In the genomic region with DNA sequence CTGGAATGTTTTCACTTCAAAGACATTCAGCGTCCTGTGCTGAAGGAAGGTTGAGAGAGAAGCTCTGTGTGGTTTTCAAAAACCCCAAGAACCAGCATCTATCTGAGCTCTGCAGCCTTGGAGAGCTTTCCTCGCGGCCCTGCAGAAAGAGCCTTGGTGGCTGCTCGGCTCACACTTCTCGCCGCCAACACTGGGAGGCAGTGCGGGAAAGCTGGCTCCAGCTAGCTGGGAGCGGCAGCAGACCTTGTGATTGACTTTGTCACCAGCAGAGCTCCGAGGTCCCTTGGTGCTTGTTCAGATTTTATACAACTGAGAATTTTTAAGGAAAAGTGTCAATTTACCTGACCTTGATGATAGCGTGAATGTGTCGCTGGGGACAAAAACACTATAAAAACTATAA, we compare ENCODE assay signal across 7 mouse cellular contexts.
DNase-seq lines count a peak whose midpoint lies in the region; ATAC-seq and TF ChIP-seq lines count a peak whose summit lies in the region.

No protein-coding gene starts in this region.

- H3K9ac ChIP-seq in forebrain, embryonic 13.5 days: no peak overlapping the region

- H3K36me3 ChIP-seq in forebrain, embryonic 13.5 days (ENCODE audit: poor library complexity, severe bottlenecking): no peaks in the 10 kb centered on the region
- H3K36me3 ChIP-seq in myocyte (ENCODE audit: control insufficient read depth, insufficient read depth): no peaks in the 10 kb centered on the region

- no peak overlapping the region for H3K4me3 ChIP-seq in forebrain, embryonic 13.5 days
- no peak overlapping the region for H3K4me3 ChIP-seq in myocyte

- no peaks in the 10 kb centered on the region for H3K79me2 ChIP-seq in myocyte (ENCODE audit: control insufficient read depth, insufficient read depth)

- peaks cover 46% of the 10 kb centered on the region for H3K27me3 ChIP-seq in forebrain, embryonic 13.5 days
- H3K27me3 ChIP-seq in myocyte (ENCODE audit: control insufficient read depth, insufficient read depth, insufficient read length): peaks cover 4% of the 10 kb centered on the region

- no peak overlapping the region for H3K27ac ChIP-seq in forebrain, embryonic 13.5 days

- ATAC-seq in forebrain, embryonic 13.5 days: peak; percentile 80

- 11% methylated on average over 11 of the region's 11 CpGs for WGBS in forebrain, embryonic 13.5 days

- H3K4me1 ChIP-seq in forebrain, embryonic 13.5 days: no peaks in the 10 kb centered on the region

- H3K9me3 ChIP-seq in forebrain, embryonic 13.5 days (replicated peaks): no peaks in the 10 kb centered on the region

- intact Hi-C loops in left cerebral cortex, postnatal 36 days (cut with DNase I): loop anchor here (5.0 kb wide), 1 partner anchor 302 kb away; no protein-coding TSS in a partner anchor

- H3K4me2 ChIP-seq in forebrain, embryonic 13.5 days: no peak overlapping the region
- H3K4me2 ChIP-seq in myocyte (ENCODE audit: low read depth): peak overlapping the region; percentile 52

- peak; percentile 17 to 57 for DNase-seq in adrenal gland, adult (ENCODE audit: inconsistent age in 2 of 2, low spot score in 1 of 2)
- DNase-seq in cerebellum, adult 11 months: peak; percentile 8
- peak; percentile 50 for DNase-seq in kidney, adult 18-20 months
- peak; percentile 40 to 46 for DNase-seq in left cerebral cortex, postnatal 36 days (ENCODE audit: low spot score in 2 of 2)
- DNase-seq in urinary bladder, postnatal 36 days (ENCODE audit: low spot score in 2 of 2): peak; percentile 13 to 39

- TF ChIP-seq POLR2A in myocyte (IDR thresholded peaks at IDR 0.05; ENCODE audit: insufficient read length, low read depth): no peak

- H3ac ChIP-seq in myocyte (ENCODE audit: control insufficient read depth, insufficient read length): no peak overlapping the region

TF ChIP-seq in myocyte, 11 proteins besides CTCF, POLR2A, EP300 and RAD21:
- TF ChIP-seq USF1 (IDR thresholded peaks at IDR 0.05; ENCODE audit: low read depth) (no peak), MYOG (IDR thresholded peaks at IDR 0.05; ENCODE audit: control insufficient read depth in 1 of 3, insufficient read depth in 1 of 3, insufficient read length in 2 of 3, low read depth in 2 of 3) (no peak), MYOD1 (IDR thresholded peaks at IDR 0.05; ENCODE audit: control insufficient read depth in 1 of 3, insufficient read length in 2 of 3, low read depth in 2 of 3) (no peak), TCF3 (IDR thresholded peaks at IDR 0.05; ENCODE audit: insufficient read length, low read depth) (no peak), TCF12 (IDR thresholded peaks at IDR 0.05; ENCODE audit: insufficient read depth, poor library complexity, severe bottlenecking) (no peak), REST (IDR thresholded peaks at IDR 0.05; ENCODE audit: insufficient read depth, insufficient read length) (no peak), SRF (IDR thresholded peaks at IDR 0.05; ENCODE audit: control insufficient read depth, insufficient read length, low read depth) (no peak), E2F4 (IDR thresholded peaks at IDR 0.05; ENCODE audit: insufficient read depth) (no peak), CEBPB (IDR thresholded peaks at IDR 0.05; ENCODE audit: insufficient read depth, poor library complexity, severe bottlenecking) (no peak), POLR2AphosphoS2 (IDR thresholded peaks at IDR 0.05; ENCODE audit: insufficient read length, low read depth) (no peak), MAX (IDR thresholded peaks at IDR 0.05; ENCODE audit: low read depth) (no peak)
